Mouse (Mus musculus) skeletal muscle tissue, adult 2 months (tissue): ENCODE measurements around the gene Mterf1a.
"Not testable (repeated sequence)": the region's sequence is repeated elsewhere in the genome, so short reads cannot be mapped to it uniquely, and the experiment has no call there.

ENCODE experiments used
- DNase-seq: peaks from one replicate; pipeline ENCODE4 v3.0.0-alpha.2; 2012; ENCODE audit warnings: low read depth, low spot score

Mterf1a gene

DNA sequence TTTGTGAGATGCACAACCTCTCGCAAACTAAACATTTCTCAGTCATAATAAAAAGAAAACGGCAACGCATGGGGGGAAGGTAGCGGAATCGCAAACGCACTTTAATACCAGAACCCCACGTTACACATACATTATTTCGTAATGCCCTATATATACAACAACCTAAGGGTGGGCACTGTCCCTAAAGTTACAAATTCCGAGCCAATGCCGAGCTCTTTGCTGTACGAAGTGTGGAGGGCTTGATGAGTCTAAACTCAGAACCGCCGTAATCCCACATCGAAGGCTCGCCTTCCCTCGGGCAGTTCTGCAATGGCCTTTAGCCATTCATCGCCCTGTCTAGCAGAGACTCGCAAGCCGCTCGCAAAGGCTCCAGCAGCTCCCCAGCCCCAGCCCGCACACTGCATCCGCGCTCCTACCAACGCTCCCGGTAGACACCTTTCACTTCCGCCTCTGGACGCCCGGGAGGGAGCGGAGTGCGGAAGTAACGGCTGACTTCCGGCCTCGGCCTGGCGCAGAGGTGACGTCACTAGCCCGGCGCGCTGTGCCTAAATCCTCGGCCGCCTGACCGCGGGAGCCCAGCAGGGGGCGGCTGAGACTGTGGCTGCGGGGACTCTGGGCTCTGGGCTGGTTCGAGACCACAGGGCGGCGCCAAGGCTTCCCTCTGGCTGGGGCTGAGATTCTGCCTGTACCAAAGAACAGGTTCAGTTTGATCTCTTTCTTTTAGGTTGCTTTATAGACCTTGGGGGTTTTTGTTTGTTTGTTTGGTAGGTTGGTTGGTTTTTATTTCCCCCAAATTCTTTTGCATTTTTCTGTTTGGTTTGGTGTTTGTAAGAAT, at the start of gene Mterf1a:
TSS of gene Mterf1a (minus strand) at position 475 of the 835 bp plus-strand sequence.
- not testable (repeated sequence) for DNase-seq

DNA sequence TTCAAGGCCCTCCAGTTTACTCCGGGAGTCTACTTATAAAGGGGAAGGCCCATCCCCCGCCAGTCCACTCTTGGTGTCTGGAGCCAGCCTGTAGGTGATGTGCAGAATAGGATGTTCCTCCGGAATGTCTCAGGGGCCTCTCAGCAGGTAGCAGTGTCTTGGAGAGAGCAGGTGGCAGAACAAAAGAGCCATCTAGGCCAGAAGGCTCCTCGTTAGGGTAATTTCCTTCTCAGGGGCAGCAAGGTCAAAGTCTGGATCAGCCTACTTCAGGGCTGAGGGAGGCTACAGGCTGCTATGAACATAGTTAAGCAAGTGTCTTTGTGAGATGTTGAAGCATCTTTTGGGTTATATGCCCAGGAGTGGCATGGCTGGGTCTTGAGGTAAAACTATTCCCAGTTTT, 49.4 kb upstream of the Mterf1a start:
- DNase-seq = not testable (repeated sequence)

- no peak for DNase-seq
Measured at GRCm38 (mm10) chr5:3941240-3941639, 47.5 kb upstream of the Mterf1a start.

- no peak for DNase-seq
Measured at GRCm38 (mm10) chr5:3939335-3939734, 45.6 kb upstream of the Mterf1a start.

DNA sequence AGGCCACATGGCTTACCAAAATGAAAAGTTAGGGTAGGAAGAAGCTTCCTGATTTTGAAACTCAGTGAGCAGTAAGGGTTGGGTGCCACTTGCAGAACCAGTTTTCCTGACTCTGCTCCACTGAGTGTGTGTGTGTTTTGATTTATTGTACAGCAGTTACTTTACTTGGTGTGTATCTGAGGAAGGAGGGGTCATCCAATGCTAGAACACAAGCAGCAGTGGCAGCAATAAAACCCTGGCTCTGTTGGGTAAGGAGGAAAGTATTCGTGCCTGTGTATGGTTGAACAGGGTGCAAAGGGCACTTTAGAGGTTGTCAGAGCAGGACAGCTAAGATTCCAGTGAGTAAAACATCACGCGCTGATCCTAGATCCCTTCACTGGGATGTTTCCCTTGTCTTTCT, 45.2 kb upstream of the Mterf1a start:
- DNase-seq = no peak

DNA sequence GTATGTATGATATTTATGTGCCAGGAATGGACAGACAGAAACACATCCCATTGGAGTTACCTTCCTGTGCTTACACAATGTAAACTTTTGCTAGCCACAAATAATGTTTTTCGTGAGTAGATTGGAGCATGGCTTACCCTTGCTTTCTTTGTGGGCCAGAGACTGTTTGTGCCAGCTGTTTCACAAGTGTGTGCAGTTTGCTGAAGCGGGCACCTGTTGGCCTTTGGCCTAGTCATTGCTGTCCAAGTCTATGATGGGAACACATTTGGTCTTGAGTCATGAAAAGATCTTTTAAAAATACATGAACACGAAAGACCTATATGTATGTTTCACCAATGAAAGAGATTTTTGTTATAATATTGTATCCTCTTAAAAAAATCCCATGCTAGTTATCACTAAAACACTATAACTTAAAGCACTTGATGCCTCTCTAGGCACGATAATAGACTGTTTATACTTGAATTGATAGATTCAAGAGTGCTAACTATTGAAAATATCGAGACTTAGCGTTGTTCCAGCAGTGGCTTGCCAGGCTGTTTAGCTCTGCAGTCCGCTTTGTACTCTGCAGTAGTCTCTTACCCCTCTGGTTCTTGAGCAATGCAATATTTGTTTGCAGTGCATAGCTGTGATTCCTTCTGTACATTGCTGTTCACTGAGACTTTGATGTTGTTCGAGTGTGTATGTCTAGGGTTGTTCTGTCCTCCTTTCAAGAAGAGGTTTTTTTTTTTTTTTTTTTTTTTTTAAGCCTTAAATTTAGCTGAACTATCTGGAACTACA, 42.2 kb upstream of the Mterf1a start:
- no peak for DNase-seq

- DNase-seq = no peak
Measured at GRCm38 (mm10) chr5:3935266-3935665, 41.5 kb upstream of the Mterf1a start.

- no peak for DNase-seq
Measured at GRCm38 (mm10) chr5:3933551-3933950, 39.8 kb upstream of the Mterf1a start.

DNA sequence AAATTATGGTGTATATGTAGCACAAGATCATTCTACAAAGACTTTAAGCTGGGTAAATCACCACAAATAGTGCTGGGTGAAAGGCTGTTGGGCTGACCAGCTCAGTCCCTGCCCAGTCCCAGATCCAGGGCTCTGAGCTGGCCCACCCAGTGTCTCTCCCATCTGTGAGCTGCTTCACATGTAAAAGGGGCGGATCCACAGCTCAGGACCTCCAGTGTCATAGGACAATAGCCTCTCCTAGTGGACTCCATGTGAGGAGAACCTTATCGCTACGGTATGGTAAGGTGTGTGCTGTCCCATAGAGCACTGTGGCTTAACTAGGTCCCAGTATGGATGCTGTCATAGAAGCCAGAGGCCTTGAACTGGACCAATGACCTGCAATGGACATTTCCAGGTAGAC, 37.9 kb upstream of the Mterf1a start:
- no peak for DNase-seq

DNA sequence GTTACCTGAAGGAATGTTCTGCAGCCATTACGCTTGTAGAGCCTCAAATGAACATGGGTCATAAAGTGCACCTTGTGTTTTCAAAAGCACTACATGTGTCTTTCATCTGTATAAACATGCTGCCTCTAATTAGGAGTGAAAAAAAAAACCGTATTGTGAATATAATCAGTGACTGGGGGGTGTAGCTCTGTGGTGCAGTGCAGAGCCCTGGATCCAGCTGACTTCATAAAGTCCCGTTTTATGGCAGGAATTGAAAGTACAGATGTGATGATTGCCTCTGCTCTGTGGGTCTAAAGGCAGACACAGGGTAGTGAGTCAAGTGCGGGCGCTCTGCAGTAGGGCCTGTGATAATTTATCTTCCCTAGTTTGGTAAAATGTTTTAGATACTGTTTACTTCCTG, 37.0 kb upstream of the Mterf1a start:
- no peak for DNase-seq

DNA sequence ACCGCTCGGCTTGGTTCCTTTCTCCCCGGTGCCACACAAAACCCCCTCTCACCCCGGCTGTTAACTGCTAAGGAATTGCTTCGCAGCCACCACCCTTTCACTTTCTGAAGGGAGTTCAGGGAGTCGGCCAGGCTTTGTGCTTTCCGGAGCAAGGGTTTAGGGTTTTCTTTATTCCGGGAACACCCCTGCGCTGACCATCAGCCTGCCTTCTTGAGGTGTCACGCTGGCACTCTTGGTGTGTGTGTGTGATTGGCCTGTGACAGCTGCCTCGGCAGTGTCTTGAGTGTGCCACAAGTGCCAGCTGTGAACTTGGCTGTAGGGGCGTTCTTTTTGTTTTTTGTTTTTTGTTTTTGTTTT, 34.9 kb upstream of the Mterf1a start:
- DNase-seq = peak; percentile 47

DNA sequence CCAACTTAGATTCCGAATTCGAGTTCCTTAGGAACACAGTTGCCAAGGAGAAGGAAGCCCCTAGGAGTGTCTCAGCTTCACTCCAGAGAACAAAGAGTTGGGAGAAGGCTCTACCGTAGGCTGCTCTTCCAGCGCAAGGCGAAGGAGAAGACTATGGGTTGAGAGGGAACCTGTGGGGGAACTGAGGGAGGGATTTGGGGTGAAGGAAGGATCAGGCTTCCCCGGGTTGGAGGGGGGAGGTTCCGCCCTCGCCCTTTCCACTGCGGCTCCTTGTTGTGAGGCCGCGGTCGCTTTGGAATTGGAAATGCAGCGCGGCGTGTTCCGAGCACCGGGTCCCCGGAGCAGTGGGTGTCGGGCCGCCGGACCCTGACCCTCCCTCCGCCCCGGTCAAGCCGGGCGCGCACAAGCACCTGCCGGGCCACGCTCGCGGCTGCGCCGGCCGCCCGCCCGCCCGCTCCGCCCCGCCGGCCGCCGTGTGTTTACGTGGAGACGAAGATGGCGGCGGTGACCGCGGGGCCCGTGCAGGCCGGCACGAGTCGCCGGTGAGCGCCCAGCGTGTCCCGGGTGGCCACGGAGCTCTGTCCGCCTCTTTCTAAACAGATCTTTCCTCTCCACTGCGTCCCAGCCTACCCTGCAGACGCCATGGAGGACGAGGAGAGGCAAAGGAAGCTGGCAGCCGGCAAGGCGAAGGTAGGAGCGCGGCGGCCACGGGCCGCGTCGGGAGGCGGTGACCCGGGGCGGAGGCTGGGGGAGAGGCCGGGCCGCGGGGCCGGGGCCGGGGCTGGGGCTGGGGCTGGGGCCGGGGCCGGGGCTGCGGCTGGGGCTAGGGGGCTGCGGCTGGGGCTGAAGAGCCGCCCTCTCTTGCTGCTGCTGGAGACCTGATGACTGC, 34.3 kb upstream of the Mterf1a start, which contains the start of gene Akap9:
TSS of gene Akap9 (plus strand) at position 254 of the 889 bp plus-strand sequence.
- peak; percentile 25 for DNase-seq

DNA sequence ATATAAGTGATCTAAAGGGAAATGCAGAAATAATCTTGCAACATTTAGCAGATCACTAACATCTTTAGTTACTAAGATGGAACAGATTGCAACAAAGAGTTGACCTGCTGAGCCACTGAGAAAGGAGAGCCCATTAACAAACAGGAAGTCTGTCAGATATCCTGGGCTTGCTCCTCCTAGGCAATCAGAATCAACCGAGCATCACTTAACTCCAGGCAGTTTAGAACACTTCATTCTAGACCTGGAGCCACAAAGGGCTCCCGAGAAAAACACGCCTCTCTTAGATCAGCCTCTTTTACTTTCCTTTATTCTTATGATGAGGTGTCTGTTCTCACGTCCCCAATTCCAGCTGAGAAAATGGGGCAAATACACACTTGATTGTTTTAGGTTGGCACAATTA, 32.9 kb upstream of the Mterf1a start:
- DNase-seq = no peak

- no peak for DNase-seq
Measured at GRCm38 (mm10) chr5:3922350-3922749, 28.6 kb upstream of the Mterf1a start.

DNA sequence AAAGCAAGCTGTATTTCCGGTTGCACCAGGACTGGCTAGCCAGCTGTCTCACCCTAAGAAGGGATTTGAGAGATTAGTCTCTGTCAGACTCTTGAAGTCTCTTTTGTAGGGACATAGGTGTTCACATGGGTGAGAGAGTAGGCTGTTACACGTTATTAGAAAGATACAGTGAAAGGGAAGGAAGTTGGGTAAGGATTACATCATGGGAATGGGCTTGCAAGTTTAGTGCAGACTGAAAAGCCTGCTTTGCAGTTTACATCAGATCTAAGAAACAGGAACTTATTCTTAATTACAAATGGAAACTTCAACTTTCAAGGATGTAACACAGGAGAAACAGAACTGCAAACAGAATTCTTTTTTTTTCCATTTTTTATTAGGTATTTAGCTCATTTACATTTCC, 11.7 kb upstream of the Mterf1a start:
- DNase-seq = no peak

GRCm38 (mm10) chr5:3894294-3894619, 524 bp upstream of the Mterf1a start:
- not testable (repeated sequence) for DNase-seq

DNA sequence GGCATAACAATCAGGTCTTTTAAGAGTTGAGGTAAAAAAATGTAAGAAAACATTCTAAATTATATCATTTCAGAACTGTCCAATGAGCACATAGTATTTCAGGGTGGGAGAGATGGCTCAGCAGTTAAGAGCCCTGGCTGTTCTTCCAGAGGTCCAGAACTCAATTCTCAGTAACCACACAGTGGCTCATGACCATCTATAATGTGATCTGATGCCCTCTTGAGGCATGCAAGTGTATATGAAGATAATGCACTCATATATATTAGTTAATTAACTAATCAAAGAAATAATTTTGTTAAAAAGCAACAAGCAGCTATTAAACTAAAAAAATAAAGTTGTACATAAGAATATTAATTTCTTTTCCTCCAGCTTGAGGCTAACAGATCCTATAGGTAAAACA, 4.5 kb downstream of the Mterf1a start:
- DNase-seq = no peak

GRCm38 (mm10) chr5:3886862-3887261, 6.9 kb downstream of the Mterf1a start:
- not testable (repeated sequence) for DNase-seq

DNA sequence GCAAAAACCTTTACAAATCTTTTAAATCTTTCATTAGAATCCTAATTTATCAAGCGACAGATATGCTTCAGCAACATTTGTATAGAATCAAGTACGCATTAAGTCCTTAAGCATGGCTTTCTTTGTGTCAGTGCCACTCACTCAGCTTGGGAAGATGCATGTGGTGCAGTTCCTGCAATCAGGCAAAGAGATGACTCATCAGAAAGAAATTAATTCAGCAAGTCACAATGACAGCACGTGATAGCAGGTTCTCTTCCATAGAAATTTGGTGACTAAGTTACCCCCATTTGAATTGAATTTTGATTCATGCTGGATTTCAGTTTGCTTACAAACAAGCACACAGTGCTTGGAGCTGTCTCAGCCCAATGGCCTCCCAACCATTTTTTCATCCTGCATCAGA, 20.2 kb downstream of the Mterf1a start:
- no peak for DNase-seq

- no peak for DNase-seq
Measured at GRCm38 (mm10) chr5:3872348-3872747, 21.4 kb downstream of the Mterf1a start.

GRCm38 (mm10) chr5:3870161-3870560, 23.6 kb downstream of the Mterf1a start:
- DNase-seq = no peak

GRCm38 (mm10) chr5:3845026-3845425, 48.7 kb downstream of the Mterf1a start, which contains the start of gene Lrrd1:
Lrrd1 (plus strand) TSS chr5:3845173.
- DNase-seq = no peak
